Mouse (Mus musculus): ENCODE measurements around the gene Socs7. TPM values are rescaled to one million over a fixed set of nuclear protein-coding genes. Genes with fewer than 3 reads are reported as not detected.
A peak's percentile ranks its signal among the peaks of the same experiment; 100 is the strongest.
"Not testable (repeated sequence)": the region's sequence is repeated elsewhere in the genome, so short reads cannot be mapped to it uniquely, and the experiment has no call there.

Socs7 gene
- 2.2 and 2.4 TPM in 2 replicates for polyA plus RNA-seq (2014; fragmentation: Nextera tagmentation; extraction: Ambion mirVana)

GRCm38 (mm10) chr11:97361948-97362648 lies at the start of gene Socs7:
Gene Socs7 (plus strand): TSS chr11:97362551.
- H3K9ac ChIP-seq (ENCODE audit: low read depth, low read length) = peak within 1 kb of the TSS; percentile 98
- ATAC-seq (replicated peaks; ENCODE audit: low FRiP score) = peak; percentile 92
- no peaks in the 10 kb centered on the region for H3K9me3 ChIP-seq (ENCODE audit: control insufficient read depth, low read length)
- no peaks in the 10 kb centered on the region for H3K36me3 ChIP-seq (ENCODE audit: control insufficient read depth, insufficient read depth, low read length)
- under 1% methylated on average over 23 of the region's 81 CpGs for WGBS
- peaks cover 23% of the 10 kb centered on the region for H3K4me1 ChIP-seq (replicated peaks; ENCODE audit: control insufficient read depth, insufficient read depth, low read length)
- peak within 1 kb of the TSS; percentile 75 for H3K4me2 ChIP-seq
- H3K4me3 ChIP-seq (ENCODE audit: low read depth, low read length) = peak within 1 kb of the TSS; percentile 97
- H3K27me3 ChIP-seq (replicated peaks; ENCODE audit: control insufficient read depth, insufficient read depth, low read length) = no peaks in the 10 kb centered on the region
- H3K27ac ChIP-seq (ENCODE audit: low read depth, low read length) = peak within 1 kb of the TSS; percentile 77
- DNase-seq (ENCODE audit: low spot score) = peak; percentile 95

- ATAC-seq (replicated peaks; ENCODE audit: low FRiP score) = not testable (repeated sequence)
- WGBS = 70% methylated on average over 1 of the region's 1 CpGs
Measured at GRCm38 (mm10) chr11:97312871-97313270, 49.5 kb upstream of the Socs7 start.

GRCm38 (mm10) chr11:97314110-97314509 lies 48.2 kb upstream of the Socs7 start:
- no peak for DNase-seq (ENCODE audit: low spot score)
- Histone ChIP-seq H3K36me3 (ENCODE audit: control insufficient read depth, insufficient read depth, low read length) (no peaks in the 10 kb centered on the region), H3K9me3 (ENCODE audit: control insufficient read depth, low read length) (no peaks in the 10 kb centered on the region), H3K4me2 (no peak overlapping the region), H3K27ac (ENCODE audit: low read depth, low read length) (no peak overlapping the region), H3K9ac (ENCODE audit: low read depth, low read length) (no peak overlapping the region), H3K27me3 (replicated peaks; ENCODE audit: control insufficient read depth, insufficient read depth, low read length) (peaks cover 4% of the 10 kb centered on the region; the same call in 1 of the 2 replicates), H3K4me1 (replicated peaks; ENCODE audit: control insufficient read depth, insufficient read depth, low read length) (peaks cover 20% of the 10 kb centered on the region), H3K4me3 (ENCODE audit: low read depth, low read length) (no peak overlapping the region)
- ATAC-seq (replicated peaks; ENCODE audit: low FRiP score) = no peak
- 88% methylated on average over 3 of the region's 3 CpGs for WGBS

More at GRCm38 (mm10) chr11:97312871-97313270, 49.5 kb upstream of the Socs7 start:
- H3K36me3 ChIP-seq (ENCODE audit: control insufficient read depth, insufficient read depth, low read length); H3K4me2 ChIP-seq; H3K9me3 ChIP-seq (ENCODE audit: control insufficient read depth, low read length); H3K27ac ChIP-seq (ENCODE audit: low read depth, low read length); H3K9ac ChIP-seq (ENCODE audit: low read depth, low read length); H3K27me3 ChIP-seq (replicated peaks; ENCODE audit: control insufficient read depth, insufficient read depth, low read length); DNase-seq (ENCODE audit: low spot score); H3K4me3 ChIP-seq (ENCODE audit: low read depth, low read length): not testable (repeated sequence)
- H3K4me1 ChIP-seq (replicated peaks; ENCODE audit: control insufficient read depth, insufficient read depth, low read length) = peaks cover 20% of the 10 kb centered on the region

DNA sequence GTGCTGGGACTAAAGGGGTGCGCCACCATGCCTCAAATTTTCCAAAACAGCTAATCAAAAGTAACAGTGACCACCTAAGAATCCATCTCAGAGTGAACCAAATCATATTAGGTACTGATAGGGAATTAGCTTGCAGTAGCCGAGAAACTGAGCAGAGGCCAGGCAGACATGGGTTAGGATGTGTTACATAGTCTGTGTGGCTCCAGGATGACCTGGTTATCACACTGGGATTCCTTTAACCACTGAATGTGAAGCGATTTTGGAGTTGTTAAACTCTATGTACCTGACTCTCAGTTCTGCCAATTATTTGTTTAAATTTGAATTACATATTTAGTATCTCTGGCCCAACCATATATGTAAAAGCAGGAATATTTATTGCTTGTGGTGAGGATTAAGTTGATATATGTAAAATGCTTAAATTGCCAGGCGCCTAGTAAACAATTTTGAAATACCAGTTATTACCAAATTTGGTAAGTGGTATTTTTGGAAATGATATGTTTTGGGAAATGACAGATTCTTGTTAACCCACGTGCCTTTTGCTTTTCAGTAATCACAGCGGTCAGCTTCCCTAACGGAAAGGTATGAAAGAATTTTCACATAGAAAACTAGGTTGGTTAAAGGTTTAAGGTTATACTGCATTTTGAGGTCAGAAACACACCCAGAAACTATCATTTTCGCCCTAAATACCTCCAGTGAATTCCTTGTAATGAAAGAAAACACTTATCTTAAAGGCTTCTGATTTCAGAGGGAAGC lies 47.4 kb upstream of the Socs7 start:
- 45% methylated on average over 8 of the region's 8 CpGs for WGBS
- DNase-seq (ENCODE audit: low spot score) (no peak), ATAC-seq (replicated peaks; ENCODE audit: low FRiP score) (no peak)
- peak overlapping the region; percentile 72 for H3K4me2 ChIP-seq
- peaks cover 20% of the 10 kb centered on the region for H3K4me1 ChIP-seq (replicated peaks; ENCODE audit: control insufficient read depth, insufficient read depth, low read length)
- H3K27ac ChIP-seq (ENCODE audit: low read depth, low read length) = peak overlapping the region; percentile 58; the same call in 1 of the 2 replicates
- H3K9me3 ChIP-seq (ENCODE audit: control insufficient read depth, low read length) = no peaks in the 10 kb centered on the region
- peak overlapping the region; percentile 48; the same call in 1 of the 2 replicates for H3K9ac ChIP-seq (ENCODE audit: low read depth, low read length)
- H3K4me3 ChIP-seq (ENCODE audit: low read depth, low read length) = peak overlapping the region; percentile 66
- H3K27me3 ChIP-seq (replicated peaks; ENCODE audit: control insufficient read depth, insufficient read depth, low read length) = peaks cover 4% of the 10 kb centered on the region; the same call in 1 of the 2 replicates
- H3K36me3 ChIP-seq (ENCODE audit: control insufficient read depth, insufficient read depth, low read length) = no peaks in the 10 kb centered on the region

GRCm38 (mm10) chr11:97315504-97316503 lies 46.5 kb upstream of the Socs7 start, which contains the start of gene Mrpl45:
Gene Mrpl45 (plus strand): TSS chr11:97315716.
- H3K9me3 ChIP-seq (ENCODE audit: control insufficient read depth, low read length) = no peaks in the 10 kb centered on the region
- peak within 1 kb of the TSS; percentile 67 for H3K9ac ChIP-seq (ENCODE audit: low read depth, low read length)
- under 1% methylated on average over 50 of the region's 50 CpGs for WGBS
- H3K36me3 ChIP-seq (ENCODE audit: control insufficient read depth, insufficient read depth, low read length) = no peaks in the 10 kb centered on the region; the same call in 1 of the 2 replicates
- peak within 1 kb of the TSS; percentile 58; the same call in 1 of the 2 replicates for H3K27ac ChIP-seq (ENCODE audit: low read depth, low read length)
- ATAC-seq (replicated peaks; ENCODE audit: low FRiP score) (peak; percentile 95), DNase-seq (ENCODE audit: low spot score) (peak; percentile 99)
- peaks cover 13% of the 10 kb centered on the region for H3K4me1 ChIP-seq (replicated peaks; ENCODE audit: control insufficient read depth, insufficient read depth, low read length)
- H3K27me3 ChIP-seq (replicated peaks; ENCODE audit: control insufficient read depth, insufficient read depth, low read length) = peaks cover 4% of the 10 kb centered on the region; the same call in 1 of the 2 replicates
- peak within 1 kb of the TSS; percentile 72 for H3K4me2 ChIP-seq
- peak within 1 kb of the TSS; percentile 66 for H3K4me3 ChIP-seq (ENCODE audit: low read depth, low read length)

- no peak overlapping the region for H3K4me3 ChIP-seq (ENCODE audit: low read depth, low read length)
Measured at GRCm38 (mm10) chr11:97321197-97321596, 41.2 kb upstream of the Socs7 start.

DNA sequence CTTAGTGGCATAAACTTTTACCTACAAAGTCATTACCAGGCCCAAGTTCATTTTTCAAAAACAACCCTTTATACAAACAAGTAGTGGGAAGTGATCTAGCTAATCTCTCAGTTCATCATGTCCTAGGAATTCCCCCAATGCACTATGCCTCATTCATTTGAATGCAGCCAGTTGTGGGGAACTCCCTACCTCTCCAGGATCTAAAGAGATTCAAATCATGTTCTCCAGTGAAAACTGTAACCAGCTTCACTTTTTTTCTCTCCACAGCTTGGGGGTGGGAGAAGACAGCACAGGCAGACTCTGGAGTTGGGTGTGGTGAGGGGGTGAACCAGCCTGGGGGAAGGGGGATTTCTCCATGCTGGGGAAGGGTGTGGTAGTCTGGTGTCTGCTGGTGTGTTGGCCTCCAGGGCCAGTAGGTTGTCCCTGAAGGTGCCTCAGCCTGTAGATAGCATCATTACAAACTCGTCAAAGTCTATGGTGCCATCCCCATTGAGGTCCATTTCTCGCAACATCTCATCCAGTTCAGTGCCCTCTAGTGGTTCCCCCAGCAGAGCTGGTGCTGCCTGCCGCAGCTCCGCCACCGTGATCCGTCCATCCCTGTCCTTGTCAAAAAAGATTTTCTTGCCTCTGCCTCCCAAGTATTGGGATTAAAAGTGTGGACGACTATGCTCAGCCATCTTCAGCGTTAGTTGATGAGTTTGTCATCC lies 40.3 kb upstream of the Socs7 start:
- H3K27me3 ChIP-seq (replicated peaks; ENCODE audit: control insufficient read depth, insufficient read depth, low read length); H3K4me2 ChIP-seq; ATAC-seq (replicated peaks; ENCODE audit: low FRiP score); H3K9me3 ChIP-seq (ENCODE audit: control insufficient read depth, low read length); H3K9ac ChIP-seq (ENCODE audit: low read depth, low read length); H3K27ac ChIP-seq (ENCODE audit: low read depth, low read length); DNase-seq (ENCODE audit: low spot score); H3K4me1 ChIP-seq (replicated peaks; ENCODE audit: control insufficient read depth, insufficient read depth, low read length); H3K4me3 ChIP-seq (ENCODE audit: low read depth, low read length): not testable (repeated sequence)
- H3K36me3 ChIP-seq (ENCODE audit: control insufficient read depth, insufficient read depth, low read length) = peaks cover 31% of the 10 kb centered on the region
- 83% methylated on average over 8 of the region's 8 CpGs for WGBS

More at GRCm38 (mm10) chr11:97321197-97321596, 41.2 kb upstream of the Socs7 start:
- 93% methylated on average over 8 of the region's 8 CpGs for whole genome bisulfite sequencing
- Histone ChIP-seq H3K9me3 (ENCODE audit: control insufficient read depth, low read length) (no peaks in the 10 kb centered on the region), H3K27ac (ENCODE audit: low read depth, low read length) (no peak overlapping the region), H3K9ac (ENCODE audit: low read depth, low read length) (no peak overlapping the region), H3K4me1 (replicated peaks; ENCODE audit: control insufficient read depth, insufficient read depth, low read length) (peaks cover 7% of the 10 kb centered on the region), H3K36me3 (ENCODE audit: control insufficient read depth, insufficient read depth, low read length) (peaks cover 23% of the 10 kb centered on the region), H3K4me2 (no peak overlapping the region), H3K27me3 (replicated peaks; ENCODE audit: control insufficient read depth, insufficient read depth, low read length) (no peaks in the 10 kb centered on the region)
- DNase-seq (ENCODE audit: low spot score) (no peak), ATAC-seq (replicated peaks; ENCODE audit: low FRiP score) (no peak)
